Mouse (Mus musculus): ENCODE results near the gene Rhbdl1. TPM values are rescaled to one million over a fixed set of nuclear protein-coding genes. Genes with fewer than 3 reads are reported as not detected.
A peak's percentile ranks its signal among the peaks of the same experiment; 100 is the strongest.

Rhbdl1 gene
- polyA plus RNA-seq, 1 experiment from 2014 or later = 30.8 TPM

DNA sequence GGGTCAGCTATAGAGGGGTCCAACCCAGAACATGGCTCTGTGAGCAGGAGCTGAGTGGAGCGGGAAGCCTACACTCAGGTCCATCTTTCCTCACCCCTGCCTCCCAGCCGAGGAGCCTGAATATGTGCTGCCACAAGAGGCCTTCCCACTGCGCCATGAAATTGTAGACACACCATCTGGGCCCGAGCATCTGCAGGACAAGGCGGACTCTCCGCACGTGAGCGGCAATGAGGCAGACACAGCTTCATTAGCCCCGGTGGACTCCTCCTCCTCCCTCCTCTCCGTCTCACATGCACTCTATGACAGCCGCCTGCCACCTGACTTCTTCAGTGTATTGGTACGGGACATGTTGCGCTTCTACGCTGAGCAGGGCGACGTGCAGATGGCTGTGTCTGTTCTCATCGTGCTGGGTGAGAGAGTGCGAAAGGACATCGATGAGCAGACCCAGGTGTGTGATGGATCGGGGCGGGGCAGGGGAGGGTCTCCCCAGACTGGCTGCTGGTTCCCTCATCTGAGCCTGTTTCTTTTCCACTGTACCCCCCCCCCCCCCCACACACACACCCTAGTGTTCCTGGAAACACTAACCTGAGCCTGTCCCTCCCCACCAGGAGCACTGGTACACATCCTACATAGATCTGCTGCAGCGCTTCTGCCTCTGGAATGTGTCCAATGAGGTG is 9.4 kb downstream of the Rhbdl1 start:
- Histone ChIP-seq H3K9me3 (no peaks in the 10 kb centered on the region), H3K4me2 (replicated peaks) (peak overlapping the region; percentile 79; the same call in 1 of the 2 replicates), H3K27ac (replicated peaks) (no peak overlapping the region), H3K4me1 (peaks cover 78% of the 10 kb centered on the region), H3K4me3 (no peak overlapping the region), H3K36me3 (peaks cover 32% of the 10 kb centered on the region), H3K27me3 (no peaks in the 10 kb centered on the region), H3K9ac (replicated peaks) (no peak overlapping the region)
- ATAC-seq (replicated peaks) = no peak
- WGBS = 94% methylated on average over 22 of the region's 22 CpGs

DNA sequence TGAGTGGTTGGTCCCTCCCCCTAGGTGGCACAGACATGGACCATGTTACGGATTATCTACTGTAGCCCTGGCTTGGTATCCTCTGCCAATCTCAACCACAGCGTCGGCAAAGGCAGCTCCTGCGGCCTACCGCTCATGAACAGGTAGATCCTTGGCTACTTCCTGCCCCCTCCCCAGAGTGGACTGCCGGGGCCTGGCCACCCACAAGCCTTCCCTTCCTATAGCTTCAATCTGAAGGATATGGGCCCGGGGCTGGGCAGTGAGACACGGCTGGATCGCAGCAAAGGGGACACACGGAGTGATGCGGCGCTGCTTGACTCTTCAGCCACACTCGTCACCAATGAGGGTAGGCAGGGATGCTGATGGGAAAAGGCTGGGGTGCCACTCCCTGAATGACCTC is 10.1 kb downstream of the Rhbdl1 start:
- ATAC-seq (replicated peaks) = no peak
- Histone ChIP-seq H3K27ac (replicated peaks) (no peak overlapping the region), H3K4me3 (no peak overlapping the region), H3K36me3 (peaks cover 32% of the 10 kb centered on the region), H3K4me1 (peaks cover 76% of the 10 kb centered on the region), H3K27me3 (no peaks in the 10 kb centered on the region), H3K9ac (replicated peaks) (no peak overlapping the region), H3K4me2 (replicated peaks) (no peak overlapping the region), H3K9me3 (no peaks in the 10 kb centered on the region)
- WGBS = 94% methylated on average over 13 of the region's 13 CpGs

DNA sequence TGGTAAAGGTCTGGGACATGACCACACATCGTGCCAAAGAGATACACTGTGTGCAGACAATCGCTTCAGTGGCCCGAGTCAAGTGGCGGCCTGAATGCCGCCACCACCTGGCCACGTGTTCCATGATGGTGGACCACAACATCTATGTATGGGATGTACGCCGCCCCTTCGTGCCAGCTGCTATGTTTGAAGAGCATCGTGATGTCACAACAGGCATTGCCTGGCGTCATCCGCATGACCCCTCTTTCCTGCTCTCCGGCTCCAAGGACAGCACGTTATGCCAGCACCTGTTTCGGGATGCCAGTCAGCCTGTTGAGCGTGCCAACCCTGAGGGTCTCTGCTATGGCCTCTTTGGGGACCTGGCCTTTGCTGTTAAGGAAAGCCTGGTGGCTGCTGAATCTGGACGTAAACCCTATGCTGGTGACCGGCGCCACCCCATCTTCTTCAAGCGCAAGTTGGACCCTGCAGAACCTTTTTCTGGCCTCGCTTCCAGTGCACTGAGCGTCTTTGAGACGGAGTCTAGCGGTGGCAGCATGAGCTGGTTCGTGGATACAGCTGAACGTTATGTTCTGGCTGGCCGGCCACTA is 11.0 kb downstream of the Rhbdl1 start:
- 96% methylated on average over 27 of the region's 27 CpGs for WGBS
- ATAC-seq (replicated peaks) = no peak
- peaks cover 66% of the 10 kb centered on the region for H3K4me1 ChIP-seq

GRCm38 (mm10) chr17:25825311-25825710 is 11.8 kb downstream of the Rhbdl1 start:
- H3K27ac ChIP-seq (replicated peaks) = no peak overlapping the region
- no peak overlapping the region for H3K9ac ChIP-seq (replicated peaks)
- H3K27me3 ChIP-seq = 0 out of 2 replicates have a peak, but pooled peaks cover under 1% of the 10 kb centered on the region
- H3K36me3 ChIP-seq = peaks cover 18% of the 10 kb centered on the region
- WGBS = 90% methylated on average over 6 of the region's 6 CpGs
- H3K4me3 ChIP-seq = no peak overlapping the region
- peaks cover 59% of the 10 kb centered on the region for H3K4me1 ChIP-seq
- no peaks in the 10 kb centered on the region for H3K9me3 ChIP-seq
- peak overlapping the region; percentile 88; the same call in 1 of the 2 replicates for H3K4me2 ChIP-seq (replicated peaks)
- no peak for ATAC-seq (replicated peaks)

More for the DNA sequence above, 11.0 kb downstream of the Rhbdl1 start:
- Histone ChIP-seq H3K36me3 (peaks cover 25% of the 10 kb centered on the region), H3K4me2 (replicated peaks) (no peak overlapping the region), H3K9ac (replicated peaks) (no peak overlapping the region), H3K9me3 (no peaks in the 10 kb centered on the region), H3K27me3 (no peaks in the 10 kb centered on the region), H3K27ac (replicated peaks) (no peak overlapping the region), H3K4me3 (no peak overlapping the region)

DNA sequence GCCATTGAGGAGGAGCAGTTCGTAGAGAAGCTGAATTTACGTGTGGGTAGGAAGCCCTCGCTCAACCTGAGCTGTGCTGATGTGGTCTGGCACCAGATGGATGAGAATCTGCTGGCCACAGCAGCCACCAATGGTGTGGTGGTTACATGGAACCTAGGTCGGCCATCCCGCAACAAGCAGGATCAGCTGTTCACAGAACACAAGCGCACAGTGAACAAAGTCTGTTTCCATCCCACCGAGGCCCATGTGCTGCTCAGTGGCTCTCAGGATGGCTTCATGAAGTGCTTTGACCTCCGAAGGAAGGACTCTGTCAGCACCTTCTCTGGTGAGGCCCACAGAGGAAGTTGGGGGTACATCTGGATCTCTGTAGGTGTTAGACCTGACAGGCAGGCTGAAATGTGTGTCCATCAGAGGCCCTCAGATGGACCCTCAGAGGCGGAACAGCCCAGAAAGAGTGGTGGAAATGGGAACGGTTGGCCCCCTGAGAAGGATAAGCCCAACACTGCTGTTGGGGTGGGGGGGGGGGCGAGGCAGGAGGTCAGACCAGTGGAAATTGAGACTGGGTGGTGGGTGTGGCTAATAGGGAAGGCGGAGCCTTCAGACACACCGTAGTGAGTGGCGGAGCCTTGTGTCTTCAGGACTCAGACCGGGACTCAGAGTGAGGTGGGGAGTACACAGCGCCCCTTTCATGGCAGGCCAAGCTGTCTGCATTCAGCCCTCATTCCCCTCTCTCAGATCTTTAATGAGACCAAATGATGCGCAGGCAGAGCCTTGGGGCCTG is 12.5 kb downstream of the Rhbdl1 start:
- no peak overlapping the region for H3K27ac ChIP-seq (replicated peaks)
- peak overlapping the region; percentile 68 for H3K9ac ChIP-seq (replicated peaks)
- H3K9me3 ChIP-seq = no peaks in the 10 kb centered on the region
- whole genome bisulfite sequencing = 77% methylated on average over 17 of the region's 17 CpGs
- peak overlapping the region; percentile 68 for H3K4me3 ChIP-seq
- H3K4me1 ChIP-seq = peaks cover 51% of the 10 kb centered on the region
- peak overlapping the region; percentile 88 for H3K4me2 ChIP-seq (replicated peaks)
- peaks cover 17% of the 10 kb centered on the region for H3K36me3 ChIP-seq
- ATAC-seq (replicated peaks) = no peak
- H3K27me3 ChIP-seq = peaks cover 8% of the 10 kb centered on the region; the same call in 1 of the 2 replicates

GRCm38 (mm10) chr17:25823452-25823851 is 13.6 kb downstream of the Rhbdl1 start, which contains the start of gene Wdr24:
Gene Wdr24 (plus strand): TSS chr17:25823627.
- Histone ChIP-seq H3K27ac (replicated peaks) (peak within 1 kb of the TSS; percentile 70), H3K4me3 (peak within 1 kb of the TSS; percentile 68), H3K9ac (replicated peaks) (peak within 1 kb of the TSS; percentile 68), H3K27me3 (peaks cover 15% of the 10 kb centered on the region), H3K36me3 (peaks cover 23% of the 10 kb centered on the region), H3K9me3 (no peaks in the 10 kb centered on the region), H3K4me2 (replicated peaks) (peak within 1 kb of the TSS; percentile 88), H3K4me1 (peaks cover 47% of the 10 kb centered on the region)
- WGBS = 0% methylated on average over 18 of the region's 18 CpGs
- ATAC-seq (replicated peaks) = peak; percentile 73

- Histone ChIP-seq H3K9me3 (no peaks in the 10 kb centered on the region), H3K4me3 (no peak overlapping the region), H3K9ac (replicated peaks) (no peak overlapping the region), H3K27me3 (peaks cover 22% of the 10 kb centered on the region), H3K4me2 (replicated peaks) (no peak overlapping the region), H3K4me1 (peaks cover 13% of the 10 kb centered on the region), H3K36me3 (peaks cover 27% of the 10 kb centered on the region), H3K27ac (replicated peaks) (no peak overlapping the region)
- ATAC-seq (replicated peaks) = no peak
- WGBS = 10% methylated on average over 46 of the region's 46 CpGs
Observed at GRCm38 (mm10) chr17:25818851-25819780, 18.0 kb downstream of the Rhbdl1 start.

DNA sequence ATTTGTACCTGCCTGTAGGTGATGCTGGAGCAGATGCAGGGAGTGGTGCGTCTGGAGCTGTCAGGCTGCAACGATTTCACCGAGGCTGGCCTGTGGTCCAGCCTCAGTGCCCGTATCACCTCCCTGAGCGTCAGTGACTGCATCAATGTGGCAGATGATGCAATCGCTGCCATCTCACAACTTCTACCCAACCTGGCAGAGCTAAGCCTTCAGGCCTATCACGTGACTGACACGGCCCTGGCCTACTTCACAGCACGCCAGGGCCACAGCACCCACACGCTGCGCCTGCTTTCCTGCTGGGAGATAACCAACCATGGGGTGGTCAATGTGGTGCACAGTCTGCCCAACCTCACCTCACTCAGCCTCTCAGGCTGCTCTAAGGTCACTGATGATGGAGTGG is 19.4 kb downstream of the Rhbdl1 start:
- no peak for ATAC-seq (replicated peaks)
- no peak overlapping the region for H3K4me2 ChIP-seq (replicated peaks)

DNA sequence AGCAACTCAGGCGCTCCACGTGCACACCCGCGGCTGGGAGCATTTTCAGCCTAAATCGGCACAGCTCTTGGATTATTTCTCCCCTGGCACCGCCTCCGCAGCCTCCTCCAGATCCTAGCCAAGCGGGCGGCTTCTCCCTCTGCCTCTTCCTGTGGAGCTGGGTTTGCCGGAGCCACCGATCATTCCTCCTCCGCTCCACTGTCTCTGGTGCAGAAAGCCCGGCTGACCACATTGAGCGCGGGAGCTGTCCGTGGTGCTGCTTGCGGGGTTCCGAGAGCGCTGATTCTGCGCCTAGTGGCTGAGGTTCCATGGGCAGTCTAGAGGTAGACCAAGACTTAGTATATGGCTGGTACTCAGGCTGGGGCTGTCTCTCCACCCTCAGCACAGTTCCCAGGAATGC is 23.6 kb downstream of the Rhbdl1 start:
- H3K9me3 ChIP-seq = no peaks in the 10 kb centered on the region
- peak overlapping the region; percentile 28 for H3K9ac ChIP-seq (replicated peaks)
- ATAC-seq (replicated peaks) = no peak
- H3K36me3 ChIP-seq = peaks cover 16% of the 10 kb centered on the region
- peaks cover 40% of the 10 kb centered on the region for H3K4me1 ChIP-seq
- WGBS = 2% methylated on average over 20 of the region's 20 CpGs
- H3K27ac ChIP-seq (replicated peaks) = no peak overlapping the region
- H3K27me3 ChIP-seq = peaks cover 8% of the 10 kb centered on the region
- H3K4me2 ChIP-seq (replicated peaks) = peak overlapping the region; percentile 35
- peak overlapping the region; percentile 16 for H3K4me3 ChIP-seq

More for the DNA sequence above, 19.4 kb downstream of the Rhbdl1 start:
- peaks cover 27% of the 10 kb centered on the region for H3K36me3 ChIP-seq
- no peaks in the 10 kb centered on the region for H3K9me3 ChIP-seq
- no peak overlapping the region for H3K27ac ChIP-seq (replicated peaks)
- H3K9ac ChIP-seq (replicated peaks) = no peak overlapping the region
- no peak overlapping the region for H3K4me3 ChIP-seq
- WGBS = 93% methylated on average over 11 of the region's 11 CpGs
- peaks cover 18% of the 10 kb centered on the region for H3K4me1 ChIP-seq
- H3K27me3 ChIP-seq = peaks cover 22% of the 10 kb centered on the region

DNA sequence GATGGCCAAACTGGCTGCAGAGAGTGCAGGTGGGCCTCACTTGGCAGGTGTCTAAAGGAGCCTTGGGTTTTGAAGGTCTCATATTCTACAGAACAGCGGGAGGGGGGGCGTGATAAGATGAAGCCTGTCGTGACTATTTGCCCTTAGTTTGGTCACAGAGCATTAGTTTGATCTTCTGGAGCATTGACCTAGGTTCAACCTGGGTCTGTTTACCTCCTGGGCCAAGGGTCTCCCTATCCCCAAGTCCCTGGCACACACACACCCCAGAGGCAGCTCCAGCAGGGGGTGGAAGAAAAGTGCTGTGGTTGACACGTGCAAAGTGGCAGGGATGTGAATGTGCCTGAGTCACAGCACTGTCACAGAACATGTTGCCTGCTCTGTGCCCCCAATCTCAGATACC is 26.2 kb downstream of the Rhbdl1 start:
- H3K4me1 ChIP-seq = peaks cover 47% of the 10 kb centered on the region
- H3K36me3 ChIP-seq = no peaks in the 10 kb centered on the region
- H3K27ac ChIP-seq (replicated peaks) = no peak overlapping the region
- H3K9ac ChIP-seq (replicated peaks) = no peak overlapping the region
- no peaks in the 10 kb centered on the region for H3K9me3 ChIP-seq
- ATAC-seq (replicated peaks) = no peak
- H3K4me2 ChIP-seq (replicated peaks) = peak overlapping the region; percentile 89
- no peaks in the 10 kb centered on the region for H3K27me3 ChIP-seq
- H3K4me3 ChIP-seq = peak overlapping the region; percentile 99; the same call in 1 of the 2 replicates
- 82% methylated on average over 4 of the region's 4 CpGs for WGBS

DNA sequence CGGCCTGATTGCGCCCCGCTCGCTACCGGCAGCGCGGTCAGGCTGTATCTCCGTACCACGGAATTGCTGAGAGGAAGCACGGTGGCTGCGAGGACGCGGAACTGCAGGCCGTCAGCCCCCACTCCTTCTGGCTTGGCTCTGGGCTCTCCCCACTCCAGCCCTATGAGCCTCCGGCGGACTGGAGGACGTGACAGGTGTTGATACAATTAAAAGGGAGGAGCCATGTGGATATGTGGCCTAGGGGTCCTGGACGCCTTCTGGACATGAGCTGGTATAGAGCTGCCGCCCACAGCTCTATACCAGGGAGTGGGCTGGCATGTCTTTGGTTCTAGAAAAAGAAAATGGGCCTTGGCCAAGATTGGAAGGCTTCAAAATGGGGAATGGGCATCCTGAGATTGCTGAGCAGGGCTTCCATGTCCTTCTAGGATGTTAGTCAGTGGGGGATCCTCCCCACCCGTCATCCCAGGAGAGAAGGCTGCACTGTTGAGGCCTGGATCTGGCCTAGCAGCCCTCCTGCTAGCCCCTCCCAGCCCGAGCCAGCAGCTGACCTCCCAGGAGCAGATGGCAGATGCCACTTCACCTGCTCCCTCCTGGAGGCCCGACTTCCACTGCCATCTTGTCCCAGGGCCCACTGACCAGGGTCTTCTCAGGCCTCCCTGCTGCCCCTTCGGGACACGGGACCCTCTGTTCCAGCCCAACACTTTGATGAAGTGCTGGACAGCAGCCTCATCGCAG is 27.3 kb downstream of the Rhbdl1 start:
- peak; percentile 53 for ATAC-seq (replicated peaks)
- Histone ChIP-seq H3K4me3 (peak overlapping the region; percentile 99), H3K9me3 (no peaks in the 10 kb centered on the region), H3K4me2 (replicated peaks) (peak overlapping the region; percentile 89), H3K27ac (replicated peaks) (peak overlapping the region; percentile 98), H3K36me3 (no peaks in the 10 kb centered on the region), H3K27me3 (no peaks in the 10 kb centered on the region), H3K4me1 (peaks cover 47% of the 10 kb centered on the region), H3K9ac (replicated peaks) (peak overlapping the region; percentile 99)
- WGBS = 6% methylated on average over 25 of the region's 25 CpGs
